Comparison of ENCODE assay signal across 15 mouse cellular contexts in the genomic region with DNA sequence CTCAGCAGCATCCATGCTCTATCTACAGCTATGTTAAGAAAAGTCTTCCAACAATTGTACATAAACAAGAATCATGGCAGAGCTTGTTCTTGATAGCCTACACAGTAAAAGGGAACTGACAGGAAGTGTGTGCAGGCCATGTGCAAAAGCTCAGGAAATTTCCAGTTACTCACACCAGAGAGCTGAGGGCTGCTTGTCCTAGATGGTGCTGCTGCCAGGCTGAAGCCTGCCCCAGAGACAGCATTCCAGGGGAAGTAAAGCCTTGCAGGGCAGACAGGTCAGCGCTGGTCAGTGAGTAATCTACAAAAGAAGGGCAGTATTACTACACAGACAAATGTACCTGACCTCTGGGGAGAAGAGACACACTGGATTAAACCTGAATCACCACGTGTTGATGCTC.
"Had no signal": no experiment of that assay in that cellular context is flagged by ENCODE, and none has a peak within 500 bp of the region (broad histone marks: within the 10 kb centered on the region; RNA-seq: fewer than 3 reads in every experiment).

No protein-coding gene starts in this region.

- H3K4me3 ChIP-seq: layer of hippocampus, adult 2 months; left cerebral cortex, adult 2 months; liver, embryonic 13.5 days had no signal

- H3K27ac ChIP-seq: kidney, postnatal 0 days; left cerebral cortex, adult 2 months; liver, embryonic 13.5 days had no signal

- H3K9me3 ChIP-seq: liver, embryonic 13.5 days had no signal

- H3K4me2 ChIP-seq: liver, embryonic 13.5 days; midbrain, embryonic 11.5 days had no signal

- H3K4me1 ChIP-seq: liver, embryonic 13.5 days had no signal

- DNase-seq: kidney, adult 2 months; kidney, postnatal 25 days; layer of hippocampus, postnatal 36 days; liver, embryonic 13.5 days; lung, postnatal 14 days; lung, postnatal 4 days; midbrain, embryonic 14.5 days; right cerebral cortex, adult 18-20 months; right cerebral cortex, postnatal 14 days; right cerebral cortex, postnatal 4 days; thymus, postnatal 25 days had no signal

- H3K27me3 ChIP-seq: liver, embryonic 13.5 days had no signal

- H3K9ac ChIP-seq: liver, embryonic 13.5 days had no signal
